Mouse (Mus musculus) CH12.LX (cell line): ENCODE results near the gene Eme2.

Experiments
- CHD1 ChIP-seq: IDR thresholded peaks from 2 replicates; pipeline ENCODE4 v1.6.1; 2012; ENCODE audit warnings: low read depth, low read length, improper control_type of control experiment, inconsistent platforms
- CTCF ChIP-seq, 2 experiments: IDR thresholded peaks in 1 of 2; conservative IDR thresholded peaks in 1 of 2; 2 replicates each; pipeline ENCODE4 v1.5.1; 2011 to 2012; ENCODE audit warnings: low read depth in 2 of 2, low read length in 2 of 2, improper control_type of control experiment in 1 of 2, inconsistent platforms in 1 of 2, mild to moderate bottlenecking in 1 of 2, moderate library complexity in 1 of 2
- EP300 ChIP-seq: IDR thresholded peaks from 2 replicates; pipeline ENCODE4 v1.6.1; 2011; ENCODE audit warnings: low read length, improper control_type of control experiment
- GABPA ChIP-seq: IDR thresholded peaks from 2 replicates; pipeline ENCODE4 v1.6.1; 2012; ENCODE audit warnings: low read depth, low read length, improper control_type of control experiment, inconsistent platforms; ENCODE audit not compliant: insufficient replicate concordance
- HCFC1 ChIP-seq: IDR thresholded peaks from 2 replicates; pipeline ENCODE4 v1.6.1; 2012; ENCODE audit warnings: low read depth, mild to moderate bottlenecking, inconsistent platforms, low read length, improper control_type of control experiment
- KAT2A ChIP-seq: IDR thresholded peaks from 2 replicates; pipeline ENCODE4 v1.6.1; 2012; ENCODE audit warnings: low read length, improper control_type of control experiment, inconsistent platforms; ENCODE audit not compliant: insufficient replicate concordance
- POLR2A ChIP-seq: IDR thresholded peaks from 2 replicates; pipeline ENCODE4 v1.6.1; 2011; ENCODE audit warnings: low read depth, mild to moderate bottlenecking, improper control_type of control experiment, low read length
- POLR2AphosphoS2 ChIP-seq: IDR thresholded peaks from 2 replicates; pipeline ENCODE4 v1.6.1; 2011; ENCODE audit warnings: low read depth, low read length, improper control_type of control experiment
- RAD21 ChIP-seq: IDR thresholded peaks from 2 replicates; pipeline ENCODE4 v1.6.1; 2011; ENCODE audit warnings: low read depth, mild to moderate bottlenecking, low read length, improper control_type of control experiment, moderate library complexity
- SIN3A ChIP-seq: IDR thresholded peaks from 2 replicates; pipeline ENCODE4 v1.6.1; 2012; ENCODE audit warnings: low read length, improper control_type of control experiment, inconsistent platforms
- SMC3 ChIP-seq: IDR thresholded peaks from 2 replicates; pipeline ENCODE4 v1.6.1; 2011; ENCODE audit warnings: low read depth, low read length, improper control_type of control experiment
- TCF12 ChIP-seq: IDR thresholded peaks from 2 replicates; pipeline ENCODE4 v1.6.1; 2014; ENCODE audit warnings: low read depth, mild to moderate bottlenecking, inconsistent platforms, low read length, improper control_type of control experiment
- USF2 ChIP-seq: conservative IDR thresholded peaks from 2 replicates; pipeline ENCODE4 v1.6.1; 2011; ENCODE audit warnings: low read depth, low read length, improper control_type of control experiment
- ZC3H11A ChIP-seq: IDR thresholded peaks from 2 replicates; pipeline ENCODE4 v1.6.1; 2012; ENCODE audit warnings: low read depth, mild to moderate bottlenecking, inconsistent platforms, low read length, improper control_type of control experiment

- no peak for TF ChIP-seq POLR2A
- TF ChIP-seq USF2 = no peak
- no peak for TF ChIP-seq SMC3
- TF ChIP-seq CTCF (conservative IDR thresholded peaks at IDR 0.05 in 1 of 2, IDR thresholded peaks at IDR 0.05 in 1 of 2; ENCODE audit: low read depth in 2 of 2, low read length in 2 of 2) = no peak
- no peak for TF ChIP-seq RAD21
- no peak for TF ChIP-seq SIN3A
- no peak for TF ChIP-seq ZC3H11A
- TF ChIP-seq POLR2AphosphoS2 = no peak
- TF ChIP-seq TCF12 = no peak
- TF ChIP-seq KAT2A = no peak
- no peak for TF ChIP-seq EP300
- TF ChIP-seq CHD1 = no peak
- no peak for TF ChIP-seq GABPA
- TF ChIP-seq HCFC1 = no peak
These were observed 36.9 kb downstream of the Eme2 start for GRCm38 (mm10) chr17:24857831-24858470.
